Mouse (Mus musculus) hindbrain, embryonic 12.5 days (tissue): Measurements from ENCODE around the gene Camta1. TPM values are rescaled to one million over a fixed set of nuclear protein-coding genes. Genes with fewer than 3 reads are reported as not detected.

Source experiments
- ATAC-seq: fragments of 200-750 bp; cut with Nextera tagmentation; 2 replicates; pipeline ENCODE4 v1.8.0; 2017; ENCODE audit warnings: moderate TSS enrichment; ENCODE audit not compliant: low FRiP score
- H3K27ac ChIP-seq: fragments of 300-500 bp; sonication (generic); 2 replicates; pipeline ENCODE4 v1.5.1; 2016; ENCODE audit warnings: mild to moderate bottlenecking
- H3K27me3 ChIP-seq: fragments of 300-500 bp; sonication (generic); 2 replicates; pipeline ENCODE4 v1.6.1; 2016; ENCODE audit warnings: mild to moderate bottlenecking
- H3K36me3 ChIP-seq: fragments of 300-500 bp; sonication (generic); 2 replicates; pipeline ENCODE4 v1.6.1; 2016; ENCODE audit warnings: mild to moderate bottlenecking
- H3K4me1 ChIP-seq: fragments of 300-500 bp; sonication (generic); 2 replicates; pipeline ENCODE4 v1.6.1; 2016
- H3K4me2 ChIP-seq: fragments of 300-500 bp; sonication (generic); replicated peaks from 2 replicates; pipeline ENCODE4 v1.6.1; 2016; ENCODE audit warnings: mild to moderate bottlenecking
- H3K4me3 ChIP-seq: fragments of 300-500 bp; sonication (generic); 2 replicates; pipeline ENCODE4 v1.5.1; 2016; ENCODE audit warnings: mild to moderate bottlenecking
- H3K9ac ChIP-seq: fragments of 300-500 bp; sonication (generic); 2 replicates; pipeline ENCODE4 v1.6.1; 2016; ENCODE audit warnings: mild to moderate bottlenecking, moderate library complexity
- H3K9me3 ChIP-seq: fragments of 300-500 bp; sonication (generic); replicated peaks from 2 replicates; pipeline ENCODE4 v1.6.1; 2016; ENCODE audit warnings: mild to moderate bottlenecking
- WGBS: fragments of 180-500 bp; shearing (Covaris S2); methylation state at CpG from one replicate; pipeline ENCODE4 v1.1.7; 2016; 5-methylcytosine and 5-hydroxymethylcytosine counted together
- polyA plus RNA-seq: library from polyadenylated mRNA; unstranded; fragments of >200 nt; fragmentation: Nextera tagmentation; extraction: Ambion mirVana; gene quantifications from 2 replicates; pipeline ENCODE4 v1.2.1, GENCODE M21; 2016

Gene Camta1
- polyA plus RNA-seq, 1 experiment from 2014 or later, result 136 TPM

DNA sequence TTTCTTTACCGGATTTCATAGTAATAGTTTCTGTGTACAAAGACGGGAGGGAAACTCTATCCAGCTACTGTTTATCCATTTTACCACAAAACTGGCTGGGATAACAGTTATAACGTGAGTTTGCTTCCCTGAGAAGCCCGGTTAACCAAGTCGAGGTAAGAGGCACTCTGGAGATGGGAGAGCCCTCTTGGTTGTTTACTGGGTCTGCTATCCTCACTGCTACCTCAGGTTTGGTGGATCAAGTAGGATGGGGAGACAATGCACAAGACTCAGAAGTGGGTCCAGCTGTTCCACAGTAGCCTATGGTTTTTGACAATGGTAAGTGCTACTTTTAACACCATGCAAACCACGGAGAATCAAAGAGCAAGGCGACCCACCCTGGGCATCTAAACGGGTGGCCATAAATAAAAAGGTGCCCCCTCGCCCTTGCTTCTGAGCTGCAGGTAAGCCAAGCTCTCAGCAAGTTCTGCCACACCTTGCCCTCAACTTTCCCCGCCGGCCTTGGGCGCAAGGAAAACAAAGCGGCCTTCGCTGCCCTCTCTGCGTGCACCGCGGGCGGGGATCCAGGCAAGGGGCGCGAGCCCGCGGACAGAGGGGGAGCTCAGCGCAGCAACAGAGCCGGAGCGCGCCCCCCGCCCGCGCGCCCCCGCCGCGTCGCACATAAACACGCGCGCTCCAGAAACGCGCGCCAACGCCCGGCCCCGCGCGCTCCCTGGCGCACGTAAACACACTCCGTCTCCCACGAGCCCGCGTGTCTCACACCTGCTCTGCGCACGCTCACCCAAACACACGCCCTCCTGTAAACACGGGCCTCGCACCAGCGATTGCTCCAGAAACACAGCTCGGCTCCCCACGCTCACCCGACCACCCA lies 754.3 kb downstream of the Camta1 start:
- H3K27me3 ChIP-seq, result peaks cover 8% of the 10 kb centered on the region; the same call in 1 of the 2 replicates
- peak overlapping the region; percentile 97 for H3K27ac ChIP-seq
- peaks cover 35% of the 10 kb centered on the region for H3K4me1 ChIP-seq
- 5% methylated on average over 47 of the region's 60 CpGs for WGBS
- peak overlapping the region; percentile 91 for H3K9ac ChIP-seq
- H3K4me3 ChIP-seq, result peak overlapping the region; percentile 90
- peak overlapping the region; percentile 90 for H3K4me2 ChIP-seq
- H3K36me3 ChIP-seq, result no peaks in the 10 kb centered on the region
- no peaks in the 10 kb centered on the region for H3K9me3 ChIP-seq
- ATAC-seq, result peak; percentile 35; the same call in 1 of the 2 replicates

DNA sequence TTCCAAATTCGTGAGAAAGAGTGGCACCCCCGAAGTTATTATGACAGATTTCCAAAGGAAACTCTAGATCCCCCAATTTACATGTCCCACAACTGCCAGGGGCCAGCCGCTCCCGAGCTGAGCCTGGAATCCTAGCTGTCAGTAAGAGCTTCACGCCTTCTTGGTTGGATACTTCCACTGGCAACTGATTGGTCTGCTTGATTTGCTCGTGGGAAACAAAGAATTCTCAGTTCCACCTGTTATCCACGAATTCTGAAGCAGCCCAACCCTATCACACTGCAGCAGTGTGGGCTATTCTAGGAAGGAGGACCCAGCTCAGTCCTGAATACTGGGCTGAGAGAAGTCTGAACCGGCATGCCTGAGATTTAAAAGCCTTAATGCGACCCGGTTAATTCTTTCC lies 755.2 kb downstream of the Camta1 start:
- Histone ChIP-seq H3K27me3 (peaks cover 8% of the 10 kb centered on the region; the same call in 1 of the 2 replicates), H3K4me2 (peak overlapping the region; percentile 90), H3K9me3 (no peaks in the 10 kb centered on the region), H3K4me1 (peaks cover 38% of the 10 kb centered on the region), H3K9ac (peak overlapping the region; percentile 42), H3K36me3 (no peaks in the 10 kb centered on the region), H3K4me3 (peak overlapping the region; percentile 90), H3K27ac (no peak overlapping the region)
- 34% methylated on average over 10 of the region's 10 CpGs for WGBS
- no peak for ATAC-seq

DNA sequence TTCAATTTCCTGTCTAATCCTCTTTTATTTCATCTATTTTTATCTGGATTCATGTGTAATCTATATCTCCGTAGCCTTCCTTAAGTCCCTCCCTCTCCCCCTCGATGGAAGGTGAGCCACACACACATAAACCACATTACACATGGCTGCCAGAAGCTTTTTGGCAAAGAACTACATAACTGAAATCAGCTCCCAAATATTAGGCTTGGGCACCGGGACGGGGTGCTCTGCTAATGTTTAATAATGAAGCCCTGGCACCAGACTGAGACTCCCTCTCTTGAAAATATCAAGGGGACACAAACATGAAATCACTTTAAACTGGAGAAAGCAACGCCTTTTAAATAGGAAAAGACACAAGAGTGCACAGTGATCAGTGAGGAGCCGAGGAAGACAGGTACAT lies 755.8 kb downstream of the Camta1 start:
- Histone ChIP-seq H3K4me1 (peaks cover 38% of the 10 kb centered on the region), H3K36me3 (no peaks in the 10 kb centered on the region), H3K27ac (no peak overlapping the region), H3K4me3 (0 out of 2 replicates have a peak overlapping the region, but pooled peaks have one; percentile 90), H3K4me2 (peak overlapping the region; percentile 90), H3K27me3 (peaks cover 8% of the 10 kb centered on the region; the same call in 1 of the 2 replicates), H3K9ac (no peak overlapping the region), H3K9me3 (no peaks in the 10 kb centered on the region)
- no peak for ATAC-seq
- WGBS, result 84% methylated on average over 6 of the region's 6 CpGs

DNA sequence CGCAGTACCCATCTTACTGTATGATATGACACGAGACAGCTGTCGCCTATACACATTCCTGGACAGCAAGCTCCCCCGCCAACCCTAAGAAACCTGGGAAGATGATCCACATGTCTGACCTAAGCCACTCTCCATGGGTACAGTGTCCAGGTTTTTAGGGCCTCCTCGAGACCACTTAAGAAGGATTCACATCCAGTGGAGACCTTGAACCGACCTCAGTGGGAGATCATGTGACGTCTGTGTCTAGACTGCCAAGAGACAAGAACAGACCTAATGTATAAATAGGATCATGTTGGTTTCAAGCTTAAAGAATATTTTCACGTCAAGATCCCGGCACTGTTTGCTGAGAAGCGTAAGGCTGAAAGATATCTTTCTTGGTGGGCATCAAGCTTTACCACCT lies 757.5 kb downstream of the Camta1 start:
- Histone ChIP-seq H3K9ac (no peak overlapping the region), H3K36me3 (no peaks in the 10 kb centered on the region), H3K9me3 (no peaks in the 10 kb centered on the region), H3K27ac (no peak overlapping the region), H3K4me2 (no peak overlapping the region), H3K4me1 (peaks cover 38% of the 10 kb centered on the region), H3K27me3 (0 out of 2 replicates have a peak, but pooled peaks cover 3% of the 10 kb centered on the region), H3K4me3 (no peak overlapping the region)
- ATAC-seq, result no peak
- 90% methylated on average over 10 of the region's 10 CpGs for WGBS

DNA sequence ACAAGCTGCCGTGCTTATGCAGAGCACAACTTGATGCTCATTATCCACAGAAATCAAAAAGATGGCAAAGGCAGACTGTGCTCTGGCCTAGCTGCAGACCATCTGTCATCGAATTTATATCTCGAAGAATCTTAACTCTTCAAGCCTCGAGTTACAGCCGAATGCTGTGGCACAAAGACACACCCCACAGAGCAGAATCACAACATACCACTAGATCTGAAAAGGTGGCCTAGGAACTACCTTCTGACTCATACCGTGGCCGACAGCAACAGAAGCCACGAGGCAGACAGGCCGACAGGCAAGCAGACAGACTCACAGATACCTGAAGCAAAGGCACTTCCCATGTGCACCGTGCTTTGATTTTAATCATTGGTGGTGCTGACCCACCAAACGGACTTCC lies 758.0 kb downstream of the Camta1 start:
- H3K4me2 ChIP-seq, result no peak overlapping the region
- H3K4me1 ChIP-seq, result peaks cover 34% of the 10 kb centered on the region
- no peaks in the 10 kb centered on the region for H3K9me3 ChIP-seq
- no peaks in the 10 kb centered on the region for H3K36me3 ChIP-seq
- no peak overlapping the region for H3K27ac ChIP-seq
- no peak overlapping the region for H3K9ac ChIP-seq
- ATAC-seq, result no peak
- H3K4me3 ChIP-seq, result no peak overlapping the region
- H3K27me3 ChIP-seq, result 0 out of 2 replicates have a peak, but pooled peaks cover 3% of the 10 kb centered on the region
- WGBS, result 86% methylated on average over 11 of the region's 11 CpGs

DNA sequence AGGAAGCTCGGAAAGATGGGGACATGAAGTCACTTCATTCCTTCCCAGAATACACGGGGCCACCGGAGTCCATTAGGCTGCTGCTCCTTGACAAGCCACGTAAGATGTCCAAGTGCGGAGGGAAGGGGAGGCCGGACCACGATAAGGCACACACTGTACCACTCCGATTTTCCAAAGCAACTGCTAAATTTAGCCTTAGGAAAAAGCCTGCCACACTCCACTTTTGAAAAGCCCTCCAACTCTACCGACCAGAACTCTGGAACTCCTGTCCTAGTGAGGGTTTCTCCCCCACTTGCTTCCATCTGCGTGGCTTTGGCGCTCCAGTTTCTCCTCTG lies 764.6 kb downstream of the Camta1 start:
- Histone ChIP-seq H3K9me3 (no peaks in the 10 kb centered on the region), H3K27me3 (no peaks in the 10 kb centered on the region), H3K4me1 (peaks cover 10% of the 10 kb centered on the region; the same call in 1 of the 2 replicates), H3K4me3 (no peak overlapping the region), H3K9ac (no peak overlapping the region), H3K4me2 (no peak overlapping the region), H3K27ac (no peak overlapping the region), H3K36me3 (peaks cover 9% of the 10 kb centered on the region; the same call in 1 of the 2 replicates)
- WGBS, result 87% methylated on average over 11 of the region's 11 CpGs
- ATAC-seq, result no peak

DNA sequence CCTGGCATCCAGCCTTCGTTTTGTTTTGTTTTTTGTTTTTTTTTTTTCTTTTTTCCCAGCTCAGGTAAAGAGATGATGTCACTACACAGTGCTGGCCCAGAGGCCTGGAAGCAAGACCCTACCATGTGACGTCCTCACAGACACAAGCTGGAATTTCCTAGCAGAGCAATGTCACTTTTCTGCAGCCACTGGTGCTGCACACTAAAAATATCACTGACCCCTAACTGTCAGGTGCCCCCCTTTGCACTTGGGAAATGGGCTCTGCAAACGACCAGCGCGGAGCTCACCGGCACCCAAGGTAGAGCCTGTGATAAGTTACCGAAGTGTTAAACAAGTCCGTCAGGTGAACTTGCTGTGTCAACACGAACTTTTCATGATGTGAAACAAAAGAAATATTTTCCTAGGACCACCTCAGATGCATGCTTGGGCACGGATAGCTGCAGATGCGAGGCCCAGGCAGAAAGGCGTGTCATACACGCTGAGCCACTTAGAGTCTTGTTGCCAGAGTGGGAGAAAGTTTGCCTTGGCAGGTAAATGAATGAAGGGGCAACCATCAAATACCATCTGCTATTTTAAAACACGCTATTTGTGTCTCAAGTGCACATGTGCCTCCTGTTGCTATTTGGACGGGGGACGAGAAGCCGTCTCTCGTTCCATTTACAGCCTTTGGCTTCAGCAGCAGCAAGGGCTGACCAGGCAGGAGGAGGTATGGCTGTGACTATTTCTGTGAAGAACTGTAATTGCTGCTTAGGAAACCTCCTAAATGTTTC lies 765.2 kb downstream of the Camta1 start:
- Histone ChIP-seq H3K36me3 (peaks cover 9% of the 10 kb centered on the region; the same call in 1 of the 2 replicates), H3K27ac (no peak overlapping the region), H3K9me3 (no peaks in the 10 kb centered on the region), H3K4me2 (no peak overlapping the region), H3K4me1 (peaks cover 9% of the 10 kb centered on the region; the same call in 1 of the 2 replicates), H3K4me3 (no peak overlapping the region), H3K27me3 (no peaks in the 10 kb centered on the region), H3K9ac (no peak overlapping the region)
- 87% methylated on average over 18 of the region's 18 CpGs for WGBS
- no peak for ATAC-seq

DNA sequence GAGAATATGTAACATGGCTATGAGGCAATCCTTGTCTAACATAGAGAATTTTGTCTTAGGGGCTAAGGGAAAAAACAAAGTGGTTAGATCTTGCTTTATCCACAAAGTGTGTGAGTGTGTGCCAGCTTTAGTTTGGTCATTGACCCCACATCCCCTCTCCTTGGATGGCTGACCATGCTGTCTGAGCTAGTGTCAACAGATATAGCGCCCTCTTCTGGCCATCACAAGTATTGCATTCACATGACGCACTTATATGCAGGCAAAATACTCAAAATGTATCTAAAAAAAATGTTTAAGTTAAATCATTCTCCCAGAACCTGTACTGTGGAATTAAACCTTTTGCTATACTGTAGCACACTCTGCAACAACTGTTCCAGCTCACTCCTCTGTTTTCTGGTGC lies 766.5 kb downstream of the Camta1 start:
- Histone ChIP-seq H3K4me3 (no peak overlapping the region), H3K4me1 (peaks cover 15% of the 10 kb centered on the region), H3K9me3 (no peaks in the 10 kb centered on the region), H3K36me3 (peaks cover 9% of the 10 kb centered on the region; the same call in 1 of the 2 replicates), H3K27ac (no peak overlapping the region), H3K4me2 (no peak overlapping the region), H3K9ac (no peak overlapping the region), H3K27me3 (no peaks in the 10 kb centered on the region)
- WGBS, result 34% methylated on average over 2 of the region's 2 CpGs
- no peak for ATAC-seq

DNA sequence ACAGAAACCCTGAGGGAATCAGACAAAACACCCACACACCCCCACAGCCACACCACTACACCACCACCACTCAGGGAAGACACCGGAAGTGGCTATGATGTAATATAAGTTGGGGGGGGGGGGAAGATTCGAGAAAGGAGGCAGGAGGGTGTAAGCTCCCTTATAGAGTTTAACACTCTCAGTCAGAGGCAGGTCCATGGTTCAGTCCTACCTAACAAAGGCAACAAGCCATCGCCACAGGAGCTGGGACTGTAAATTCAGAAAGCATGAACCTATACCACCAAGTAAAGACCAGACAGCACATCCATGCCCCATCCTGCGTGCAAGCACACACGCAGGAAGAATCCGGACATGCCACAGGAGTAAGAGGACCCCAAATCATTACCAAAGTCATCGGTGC lies 772.4 kb downstream of the Camta1 start, which contains the start of gene Gm13090:
Gene Gm13090 (plus strand): TSS at position 301 of the 400 bp plus-strand sequence.
- H3K4me1 ChIP-seq, result peaks cover 9% of the 10 kb centered on the region

DNA sequence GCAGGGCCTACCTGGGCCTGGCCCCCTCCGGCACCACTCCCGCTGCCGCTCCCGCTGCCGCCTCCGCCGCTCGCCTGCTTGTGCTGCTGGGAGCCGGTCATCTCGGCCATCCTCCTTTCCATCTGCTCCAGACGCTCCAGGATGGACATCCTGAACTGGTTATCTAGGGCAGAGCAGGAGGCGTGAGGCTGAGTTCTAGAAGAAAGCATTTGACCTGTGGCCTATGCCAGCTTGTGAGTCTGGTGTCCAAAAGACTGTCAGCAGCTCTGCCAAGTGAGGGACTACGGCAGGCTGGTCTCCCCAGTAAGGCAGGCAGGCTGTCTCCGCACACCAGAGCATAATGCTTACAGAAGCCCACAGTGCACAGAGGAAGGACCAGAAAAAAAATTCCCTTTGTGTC lies 772.9 kb downstream of the Camta1 start:
- 93% methylated on average over 12 of the region's 14 CpGs for WGBS
- no peak for ATAC-seq

More for the DNA sequence above, 772.4 kb downstream of the Camta1 start, which contains the start of gene Gm13090:
- no peak for ATAC-seq
- H3K4me3 ChIP-seq, result no peak within 1 kb of the TSS
- no peak within 1 kb of the TSS for H3K27ac ChIP-seq
- H3K9me3 ChIP-seq, result no peaks in the 10 kb centered on the region
- H3K9ac ChIP-seq, result peak within 1 kb of the TSS; percentile 23; the same call in 1 of the 2 replicates
- no peaks in the 10 kb centered on the region for H3K27me3 ChIP-seq
- H3K36me3 ChIP-seq, result peaks cover 49% of the 10 kb centered on the region
- 96% methylated on average over 7 of the region's 7 CpGs for WGBS
- H3K4me2 ChIP-seq, result no peak within 1 kb of the TSS

DNA sequence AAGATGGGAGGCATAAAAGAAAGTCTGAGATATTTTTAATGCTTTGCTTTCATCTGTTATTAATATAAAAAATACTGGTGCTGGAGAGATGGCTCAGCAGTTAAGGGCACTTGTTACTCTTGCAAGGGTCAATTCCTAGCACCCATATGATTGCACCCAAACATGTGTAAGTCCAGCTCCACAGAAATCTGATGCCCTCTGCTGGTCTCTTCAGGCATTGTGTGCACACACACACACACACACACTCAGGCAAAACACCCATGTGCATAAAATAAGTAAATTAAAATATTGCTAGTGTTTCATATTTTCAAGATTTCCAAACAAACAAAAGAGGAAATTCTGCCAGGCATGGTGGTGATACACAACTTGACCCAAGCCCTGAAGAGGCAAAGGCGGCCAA lies 774.3 kb downstream of the Camta1 start:
- Histone ChIP-seq H3K4me1 (peaks cover 9% of the 10 kb centered on the region), H3K27me3 (no peaks in the 10 kb centered on the region), H3K36me3 (peaks cover 63% of the 10 kb centered on the region), H3K4me3 (no peak overlapping the region), H3K4me2 (no peak overlapping the region), H3K27ac (no peak overlapping the region), H3K9ac (no peak overlapping the region), H3K9me3 (no peaks in the 10 kb centered on the region)
- no peak for ATAC-seq
- 97% methylated on average over 1 of the region's 1 CpGs for WGBS

More for the DNA sequence above, 772.9 kb downstream of the Camta1 start:
- H3K36me3 ChIP-seq, result peaks cover 49% of the 10 kb centered on the region
- H3K27me3 ChIP-seq, result no peaks in the 10 kb centered on the region
- H3K4me3 ChIP-seq, result no peak overlapping the region
- no peak overlapping the region for H3K4me2 ChIP-seq
- H3K27ac ChIP-seq, result no peak overlapping the region
- peak overlapping the region; percentile 23; the same call in 1 of the 2 replicates for H3K9ac ChIP-seq
- H3K4me1 ChIP-seq, result peaks cover 9% of the 10 kb centered on the region
- H3K9me3 ChIP-seq, result no peaks in the 10 kb centered on the region

DNA sequence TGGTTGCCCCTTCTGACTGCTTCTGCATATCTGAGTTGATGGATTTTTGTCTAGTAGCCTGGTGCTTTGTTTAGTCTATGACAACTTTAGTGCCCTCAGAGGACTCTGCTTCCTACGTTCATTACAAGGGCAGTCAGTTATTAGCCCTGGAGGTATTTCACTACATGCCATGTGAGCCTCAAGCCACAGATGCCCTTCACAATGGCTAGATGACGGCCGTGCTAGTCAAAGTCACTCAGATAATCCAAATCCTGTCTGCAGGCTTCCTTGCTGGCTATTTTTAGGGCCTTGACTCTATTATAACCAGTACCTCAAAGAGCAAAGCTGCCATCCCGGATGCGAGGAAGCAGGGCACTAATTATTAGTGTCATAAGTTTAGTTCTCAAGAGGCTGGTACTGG lies 778.6 kb downstream of the Camta1 start:
- 85% methylated on average over 5 of the region's 5 CpGs for WGBS
- Histone ChIP-seq H3K27me3 (no peaks in the 10 kb centered on the region), H3K4me1 (no peaks in the 10 kb centered on the region), H3K36me3 (peaks cover 93% of the 10 kb centered on the region), H3K9ac (no peak overlapping the region), H3K4me2 (no peak overlapping the region), H3K4me3 (no peak overlapping the region), H3K9me3 (no peaks in the 10 kb centered on the region), H3K27ac (no peak overlapping the region)
- ATAC-seq, result no peak
